Mouse (Mus musculus) liver, adult 2 months (tissue): ENCODE data around the gene Enoph1. TPM values are rescaled to one million over a fixed set of nuclear protein-coding genes. Genes with fewer than 3 reads are reported as not detected.

Experiments
- DNase-seq: peaks from one replicate; pipeline ENCODE4 v3.0.0-alpha.2; 2011; ENCODE audit warnings: low read depth, low spot score; ENCODE audit errors: extremely low read depth
- H3K27ac ChIP-seq: fragments of 200-500 bp; replicated peaks from 2 replicates; pipeline ENCODE4 v1.5.1; 2012; ENCODE audit warnings: low read depth, mild to moderate bottlenecking, control low read depth, inconsistent platforms, low read length; ENCODE audit not compliant: insufficient read depth
- H3K27me3 ChIP-seq: fragments of 200-500 bp; 2 replicates; pipeline ENCODE4 v1.6.1; 2012; ENCODE audit warnings: mild to moderate bottlenecking, moderate library complexity, low read length, inconsistent platforms; ENCODE audit not compliant: control insufficient read depth, insufficient read depth
- H3K36me3 ChIP-seq: fragments of 200-500 bp; 2 replicates; pipeline ENCODE4 v1.6.1; 2012; ENCODE audit warnings: low read length, inconsistent platforms; ENCODE audit not compliant: control insufficient read depth, insufficient read depth
- H3K4me1 ChIP-seq: fragments of 200-500 bp; 2 replicates; pipeline ENCODE4 v1.6.1; 2011; ENCODE audit warnings: low read length; ENCODE audit not compliant: control insufficient read depth, insufficient read depth
- H3K4me3 ChIP-seq: fragments of 200-500 bp; 2 replicates; pipeline ENCODE4 v1.5.1; 2011; ENCODE audit warnings: low read depth, mild to moderate bottlenecking, control low read depth, low read length, moderate library complexity; ENCODE audit not compliant: insufficient read depth
- H3K79me2 ChIP-seq: fragments of 200-500 bp; 2 replicates; pipeline ENCODE4 v1.6.1; 2012; ENCODE audit warnings: inconsistent platforms, mild to moderate bottlenecking, low read length, moderate library complexity; ENCODE audit not compliant: control insufficient read depth, insufficient read depth
- H3K9ac ChIP-seq: fragments of 200-500 bp; 2 replicates; pipeline ENCODE4 v1.6.1; 2012; ENCODE audit warnings: low read depth, mild to moderate bottlenecking, control low read depth, inconsistent platforms, low read length
- CTCF ChIP-seq: fragments of 200-500 bp; IDR thresholded peaks from 2 replicates; pipeline ENCODE4 v1.5.1; 2011; ENCODE audit warnings: low read depth, low read length, control low read depth
- POLR2A ChIP-seq: fragments of 200-500 bp; IDR thresholded peaks from 2 replicates; pipeline ENCODE4 v1.6.1; 2011; ENCODE audit warnings: low read length, control low read depth; ENCODE audit not compliant: insufficient read depth; ENCODE audit errors: extremely low read depth
- WGBS: fragments of 180-500 bp; shearing (Covaris S2); methylation state at CpG from one replicate; pipeline ENCODE4 v1.1.7; 2018; 5-methylcytosine and 5-hydroxymethylcytosine counted together
- polyA plus RNA-seq: library from polyadenylated mRNA; depleted of rRNA; stranded (reverse); fragments of >200 nt; gene quantifications from 2 replicates; pipeline ENCODE4 v1.2.3, GENCODE M21; 2012
- total RNA-seq: library from RNA; depleted of rRNA; stranded (reverse); fragments of >200 nt; gene quantifications from 2 replicates; pipeline ENCODE4 v1.2.3, GENCODE M21; 2014

The Enoph1 gene
- total and polyA plus RNA-seq, 2 experiments: 5.9 to 6.2 TPM

DNA sequence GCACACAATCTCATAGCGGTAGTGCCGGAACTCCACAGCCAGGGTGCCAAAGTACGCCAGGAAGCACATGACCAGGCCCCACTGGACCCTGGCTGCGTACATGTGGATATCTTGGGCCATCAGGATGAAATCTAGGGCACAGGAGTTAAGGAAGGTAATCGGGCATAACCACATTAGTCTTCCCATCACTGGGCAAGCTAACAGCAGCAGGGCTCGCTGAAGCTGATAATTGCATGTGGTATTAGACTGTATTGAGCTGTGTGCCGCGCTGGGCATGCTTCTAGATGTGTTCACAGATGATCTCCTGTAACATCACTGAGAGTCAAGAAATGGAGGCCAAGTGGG lies 40.1 kb downstream of the Enoph1 start:
- Histone ChIP-seq H3K4me1 (no peaks in the 10 kb centered on the region), H3K4me3 (no peak overlapping the region), H3K36me3 (no peaks in the 10 kb centered on the region), H3K27me3 (no peaks in the 10 kb centered on the region), H3K27ac (no peak overlapping the region), H3K9ac (no peak overlapping the region), H3K79me2 (no peaks in the 10 kb centered on the region)
- no peak for DNase-seq
- WGBS: 83% methylated on average over 8 of the region's 8 CpGs
- TF ChIP-seq POLR2A (no peak), CTCF (no peak)

DNA sequence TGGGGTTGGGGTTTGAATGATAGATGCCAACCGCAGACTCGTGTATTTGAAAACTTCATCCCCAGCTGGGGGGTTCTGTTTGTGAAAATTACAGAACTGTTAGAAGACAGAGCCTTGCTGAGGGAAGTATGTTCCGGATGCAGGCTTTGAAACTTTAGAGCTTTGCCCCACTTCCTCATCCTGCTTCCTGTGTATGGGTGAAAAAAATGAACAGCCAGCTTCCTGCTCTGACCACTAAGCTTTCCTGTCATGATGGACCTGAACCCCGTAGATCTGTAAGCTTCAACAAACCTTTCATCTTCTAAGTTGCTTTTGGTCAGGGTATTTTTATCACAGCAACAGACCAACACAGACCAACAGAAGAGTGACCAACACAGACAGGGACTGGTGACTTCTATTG lies 42.2 kb downstream of the Enoph1 start:
- H3K27ac ChIP-seq: no peak overlapping the region
- no peak overlapping the region for H3K9ac ChIP-seq
- no peak overlapping the region for H3K4me3 ChIP-seq
- H3K79me2 ChIP-seq: no peaks in the 10 kb centered on the region
- WGBS: 87% methylated on average over 4 of the region's 4 CpGs
- no peaks in the 10 kb centered on the region for H3K4me1 ChIP-seq
- H3K36me3 ChIP-seq: no peaks in the 10 kb centered on the region
- no peaks in the 10 kb centered on the region for H3K27me3 ChIP-seq
- no peak for TF ChIP-seq POLR2A
- TF ChIP-seq CTCF: no peak
- DNase-seq: no peak

DNA sequence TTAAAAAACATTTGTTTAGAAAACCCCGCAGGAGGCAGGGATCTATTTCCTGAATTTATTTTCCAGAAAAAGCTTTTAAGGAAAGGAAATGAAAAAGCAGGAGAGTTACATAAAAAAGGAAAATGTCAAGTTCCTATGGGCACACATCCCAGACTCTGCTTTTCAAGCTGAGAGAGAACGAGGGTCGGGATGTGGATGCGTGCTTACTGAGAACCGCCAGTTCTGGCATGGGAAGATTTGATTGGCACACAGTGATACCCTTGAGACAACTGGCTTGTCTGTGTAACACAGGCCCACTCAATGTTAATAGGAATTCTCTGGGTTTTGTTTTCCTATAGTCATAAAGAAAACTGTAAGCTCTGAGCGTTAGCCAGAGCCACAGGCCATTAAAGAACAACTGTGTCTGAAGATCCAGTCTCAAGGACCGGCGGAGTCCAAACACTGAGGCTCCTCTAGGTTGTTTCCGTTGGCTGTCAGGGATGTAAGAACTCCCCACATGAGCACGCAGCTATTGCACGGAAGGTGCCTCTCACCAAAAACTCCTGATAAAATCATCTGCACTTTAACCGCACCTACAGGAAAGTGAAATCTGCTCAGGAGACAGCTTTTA lies 44.3 kb downstream of the Enoph1 start:
- no peaks in the 10 kb centered on the region for H3K36me3 ChIP-seq
- H3K79me2 ChIP-seq: no peaks in the 10 kb centered on the region
- TF ChIP-seq CTCF (no peak), POLR2A (no peak)

DNA sequence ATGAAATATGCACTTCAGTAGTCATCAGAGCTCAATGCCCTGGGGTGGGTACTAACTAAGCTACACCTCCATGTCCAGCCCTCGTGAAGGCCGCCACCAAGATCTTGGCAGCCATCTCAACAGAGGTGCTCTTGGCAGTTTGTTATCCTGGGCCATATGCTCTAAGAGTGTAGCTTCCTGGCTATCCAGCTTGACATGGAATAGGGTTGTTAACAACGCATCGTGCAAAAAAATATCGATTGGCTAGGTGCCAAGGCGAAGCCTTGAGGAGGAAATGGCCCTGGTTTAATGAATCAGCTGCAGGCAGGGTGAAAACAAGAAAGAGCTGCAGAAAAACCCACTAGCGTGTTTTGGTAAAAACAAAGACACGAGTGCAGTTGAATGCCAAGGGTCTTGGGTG lies 45.3 kb downstream of the Enoph1 start:
- Histone ChIP-seq H3K9ac (no peak overlapping the region), H3K4me1 (no peaks in the 10 kb centered on the region), H3K27me3 (no peaks in the 10 kb centered on the region), H3K4me3 (no peak overlapping the region), H3K36me3 (no peaks in the 10 kb centered on the region), H3K79me2 (no peaks in the 10 kb centered on the region), H3K27ac (no peak overlapping the region)
- no peak for TF ChIP-seq CTCF
- TF ChIP-seq POLR2A: no peak
- 75% methylated on average over 8 of the region's 8 CpGs for WGBS
- DNase-seq: no peak

More for the DNA sequence above, 44.3 kb downstream of the Enoph1 start:
- Histone ChIP-seq H3K4me1 (no peaks in the 10 kb centered on the region), H3K9ac (no peak overlapping the region), H3K27me3 (no peaks in the 10 kb centered on the region), H3K4me3 (no peak overlapping the region), H3K27ac (no peak overlapping the region)
- WGBS: 76% methylated on average over 12 of the region's 12 CpGs
- no peak for DNase-seq

DNA sequence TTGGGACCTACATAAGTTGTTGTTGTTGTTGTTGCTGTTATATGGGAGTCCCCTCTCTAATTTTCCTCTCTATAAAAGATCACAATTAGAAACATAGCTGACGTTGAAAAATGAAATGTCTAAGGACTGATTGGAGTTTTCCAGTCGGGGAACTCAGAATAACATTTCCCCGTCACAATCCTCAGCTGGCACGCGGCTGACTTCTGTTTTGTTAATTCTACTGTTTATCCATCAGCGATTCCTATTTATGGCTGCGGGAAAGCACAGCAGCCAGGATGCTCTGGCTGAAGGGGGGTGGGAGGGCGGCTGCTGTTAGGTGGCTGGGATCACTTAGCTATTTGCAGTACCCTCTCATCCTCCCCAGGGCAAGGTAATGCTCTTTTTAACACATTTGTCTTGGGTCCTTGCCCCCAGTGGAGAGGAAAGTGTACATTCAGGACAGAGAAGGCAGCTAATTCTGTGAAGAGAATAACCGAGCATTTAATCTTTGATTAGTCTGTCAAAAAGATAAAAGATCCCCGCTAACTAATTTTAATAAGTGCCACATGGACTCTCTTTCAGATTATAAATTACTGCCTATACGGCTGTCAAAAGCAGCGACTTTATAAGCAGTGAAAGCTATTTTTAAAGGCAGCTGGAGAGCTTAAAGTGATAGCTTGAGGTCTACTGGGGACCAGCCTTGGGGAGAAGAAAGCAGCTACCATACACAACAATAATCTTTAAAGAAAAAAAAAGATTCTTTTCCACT lies 50.9 kb downstream of the Enoph1 start:
- H3K27ac ChIP-seq: no peak overlapping the region
- no peak overlapping the region for H3K4me3 ChIP-seq
- H3K9ac ChIP-seq: no peak overlapping the region
- H3K36me3 ChIP-seq: no peaks in the 10 kb centered on the region
- TF ChIP-seq POLR2A: no peak
- no peak for TF ChIP-seq CTCF
- WGBS: 73% methylated on average over 12 of the region's 12 CpGs
- no peak for DNase-seq
- no peaks in the 10 kb centered on the region for H3K79me2 ChIP-seq
- H3K4me1 ChIP-seq: no peaks in the 10 kb centered on the region
- no peaks in the 10 kb centered on the region for H3K27me3 ChIP-seq

DNA sequence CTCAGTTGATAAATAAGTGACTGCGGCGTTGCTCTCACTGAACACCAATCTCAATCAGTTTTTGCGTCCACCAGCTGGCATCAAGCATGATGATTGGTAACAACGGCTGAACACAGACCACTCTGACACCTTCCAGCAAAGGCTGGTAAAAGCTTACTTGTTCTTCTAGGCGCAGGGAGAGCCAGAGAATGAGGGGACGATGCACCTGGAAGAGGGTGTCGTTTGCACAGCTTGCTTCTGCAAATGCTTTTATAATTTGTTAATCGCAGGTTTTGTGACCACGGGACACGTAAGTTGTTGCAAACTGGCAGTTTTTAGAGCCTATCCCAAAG lies 51.4 kb downstream of the Enoph1 start:
- DNase-seq: no peak
- no peak overlapping the region for H3K27ac ChIP-seq
- no peaks in the 10 kb centered on the region for H3K4me1 ChIP-seq
- no peaks in the 10 kb centered on the region for H3K79me2 ChIP-seq
- no peaks in the 10 kb centered on the region for H3K36me3 ChIP-seq
- no peaks in the 10 kb centered on the region for H3K27me3 ChIP-seq
- H3K9ac ChIP-seq: no peak overlapping the region
- 77% methylated on average over 10 of the region's 10 CpGs for WGBS
- TF ChIP-seq CTCF: no peak
- no peak for TF ChIP-seq POLR2A
- H3K4me3 ChIP-seq: no peak overlapping the region
